Mouse (Mus musculus): Measurements from ENCODE around the gene Actb.

Gene Actb

GRCm38 (mm10) chr5:142921074-142921459 lies 14.5 kb upstream of the Actb start:
- no peak for DNase-seq

GRCm38 (mm10) chr5:142920311-142921073 lies 13.9 kb upstream of the Actb start:
- peak; percentile 80 for DNase-seq

GRCm38 (mm10) chr5:142917402-142917801 lies 10.8 kb upstream of the Actb start:
- DNase-seq: no peak

GRCm38 (mm10) chr5:142916593-142916992 lies 10.0 kb upstream of the Actb start:
- DNase-seq: no peak

GRCm38 (mm10) chr5:142915231-142915630 lies 8.7 kb upstream of the Actb start:
- no peak for DNase-seq

- DNase-seq: no peak
These were observed 6.2 kb upstream of the Actb start for GRCm38 (mm10) chr5:142912739-142913138.

- no peak for DNase-seq
These were observed 5.8 kb upstream of the Actb start for GRCm38 (mm10) chr5:142912320-142912719.

GRCm38 (mm10) chr5:142911629-142912028 lies 5.1 kb upstream of the Actb start:
- DNase-seq: no peak

- DNase-seq: peak; percentile 76
These were observed 3.2 kb upstream of the Actb start for GRCm38 (mm10) chr5:142909576-142910278.

- DNase-seq: peak; percentile 45
These were observed 2.5 kb upstream of the Actb start for GRCm38 (mm10) chr5:142908941-142909575.

- DNase-seq: peak; percentile 81
These were observed 1.4 kb upstream of the Actb start for GRCm38 (mm10) chr5:142907803-142908559.

- peak; percentile 54 for DNase-seq
These were observed 671 bp upstream of the Actb start for GRCm38 (mm10) chr5:142907048-142907802.

- peak; percentile 99 for DNase-seq
These were observed 626 bp downstream of the Actb start for GRCm38 (mm10) chr5:142905725-142906531.

GRCm38 (mm10) chr5:142905038-142905695 lies 1.4 kb downstream of the Actb start:
- no peak for DNase-seq

GRCm38 (mm10) chr5:142904208-142905037 lies 2.1 kb downstream of the Actb start:
- no peak for DNase-seq

GRCm38 (mm10) chr5:142903470-142904207 lies 2.9 kb downstream of the Actb start:
- DNase-seq: no peak

- no peak for DNase-seq
These were observed 3.8 kb downstream of the Actb start for GRCm38 (mm10) chr5:142902506-142903314.

- no peak for DNase-seq
These were observed 4.6 kb downstream of the Actb start for GRCm38 (mm10) chr5:142901846-142902505.

Data from kidney, adult 11 months (tissue).